Mouse (Mus musculus): ENCODE measurements around the gene Btg2. TPM values are rescaled to one million over a fixed set of nuclear protein-coding genes. Genes with fewer than 3 reads are reported as not detected.
A peak's percentile ranks its signal among the peaks of the same experiment; 100 is the strongest.

Gene Btg2
- total RNA-seq, 4 experiments from 2014 or later = 18.3 to 35.3 (median 28.0) TPM

- peak; percentile 79 for DNase-seq (ENCODE audit: low spot score)
These were observed 19.2 kb upstream of the Btg2 start for GRCm38 (mm10) chr1:134097956-134098725.

GRCm38 (mm10) chr1:134097080-134097855 lies 18.3 kb upstream of the Btg2 start:
- no peak for DNase-seq (ENCODE audit: low spot score)

- no peak for DNase-seq (ENCODE audit: low spot score)
These were observed 17.5 kb upstream of the Btg2 start for GRCm38 (mm10) chr1:134096264-134096934.

- no peak for DNase-seq (ENCODE audit: low spot score)
These were observed 16.8 kb upstream of the Btg2 start for GRCm38 (mm10) chr1:134095721-134096120.

- DNase-seq (ENCODE audit: low spot score) = no peak
These were observed 16.2 kb upstream of the Btg2 start for GRCm38 (mm10) chr1:134095033-134095612.

- peak; percentile 68 for DNase-seq (ENCODE audit: low spot score)
These were observed 15.0 kb upstream of the Btg2 start for GRCm38 (mm10) chr1:134093771-134094526.

GRCm38 (mm10) chr1:134092852-134093770 lies 14.2 kb upstream of the Btg2 start:
- DNase-seq (ENCODE audit: low spot score) = peak; percentile 94

GRCm38 (mm10) chr1:134092368-134092767 lies 13.4 kb upstream of the Btg2 start:
- DNase-seq (ENCODE audit: low spot score) = peak; percentile 57

GRCm38 (mm10) chr1:134091851-134092250 lies 12.9 kb upstream of the Btg2 start:
- no peak for DNase-seq (ENCODE audit: low spot score)

- DNase-seq (ENCODE audit: low spot score) = no peak
These were observed 10.2 kb upstream of the Btg2 start for GRCm38 (mm10) chr1:134089074-134089473.

- DNase-seq (ENCODE audit: low spot score) = no peak
These were observed 8.0 kb upstream of the Btg2 start for GRCm38 (mm10) chr1:134086811-134087398.

- DNase-seq (ENCODE audit: low spot score) = no peak
These were observed 7.1 kb upstream of the Btg2 start for GRCm38 (mm10) chr1:134086017-134086416.

- no peak for DNase-seq (ENCODE audit: low spot score)
These were observed 5.2 kb upstream of the Btg2 start for GRCm38 (mm10) chr1:134084128-134084527.

- no peak for DNase-seq (ENCODE audit: low spot score)
These were observed 4.8 kb upstream of the Btg2 start for GRCm38 (mm10) chr1:134083676-134084075.

GRCm38 (mm10) chr1:134082987-134083516 lies 4.1 kb upstream of the Btg2 start:
- DNase-seq (ENCODE audit: low spot score) = peak; percentile 77

GRCm38 (mm10) chr1:134080881-134081450 lies 2.0 kb upstream of the Btg2 start:
- DNase-seq (ENCODE audit: low spot score) = no peak

- DNase-seq (ENCODE audit: low spot score) = no peak
These were observed 1.5 kb upstream of the Btg2 start for GRCm38 (mm10) chr1:134080406-134080805.

GRCm38 (mm10) chr1:134079477-134080163 lies 700 bp upstream of the Btg2 start:
- peak; percentile 88 for DNase-seq (ENCODE audit: low spot score)

Data from heart, adult 8-10 months (tissue).